Mouse (Mus musculus) kidney, embryonic 14.5 days (tissue): ENCODE data around the gene Pex26. TPM values are rescaled to one million over a fixed set of nuclear protein-coding genes. Genes with fewer than 3 reads are reported as not detected.

Experiments used
- polyA plus RNA-seq: library from polyadenylated mRNA; unstranded; fragments of >200 nt; fragmentation: Nextera tagmentation; extraction: Ambion mirVana; gene quantifications from 2 replicates; pipeline ENCODE4 v1.2.1, GENCODE M21; 2014

Pex26 gene
- polyA plus RNA-seq, 1 experiment from 2014 or later: 8.4 TPM

Other genes starting within 250 kb of the Pex26 start
- 16.7 and 20.0 TPM in 2 replicates for gene Mical3, start 52.7 kb upstream of the Pex26 start, polyA plus RNA-seq
- 0.18 and 0.30 TPM in 2 replicates for gene Tuba8, start 27.0 kb downstream of the Pex26 start, polyA plus RNA-seq
- 1.6 and 1.8 TPM in 2 replicates for gene Usp18, start 62.2 kb downstream of the Pex26 start, polyA plus RNA-seq
- 9.8 and 13.4 TPM in 2 replicates for gene Slc6a13, start 116.6 kb downstream of the Pex26 start, polyA plus RNA-seq
- gene Slc6a12, start 159.4 kb downstream of the Pex26 start, polyA plus RNA-seq: 0.21 and 0.35 TPM in 2 replicates